Mouse (Mus musculus) thymus, adult 2 months (tissue): Measurements from ENCODE around the gene Mark3.
A peak's percentile ranks its signal among the peaks of the same experiment; 100 is the strongest.

Experiments used
- CTCF ChIP-seq: fragments of 200-500 bp; IDR thresholded peaks from 2 replicates; pipeline ENCODE4 v1.5.1; 2012; ENCODE audit warnings: mild to moderate bottlenecking, control low read depth, low read length, moderate library complexity, borderline replicate concordance; ENCODE audit not compliant: control insufficient read depth, poor library complexity, insufficient read depth; ENCODE audit errors: extremely low read depth
- POLR2A ChIP-seq: fragments of 200-500 bp; IDR thresholded peaks from 2 replicates; pipeline ENCODE4 v1.6.1; 2012; ENCODE audit warnings: mild to moderate bottlenecking, low read length, control low read depth, moderate library complexity; ENCODE audit not compliant: control insufficient read depth, poor library complexity, insufficient read depth; ENCODE audit errors: extremely low read depth

DNA sequence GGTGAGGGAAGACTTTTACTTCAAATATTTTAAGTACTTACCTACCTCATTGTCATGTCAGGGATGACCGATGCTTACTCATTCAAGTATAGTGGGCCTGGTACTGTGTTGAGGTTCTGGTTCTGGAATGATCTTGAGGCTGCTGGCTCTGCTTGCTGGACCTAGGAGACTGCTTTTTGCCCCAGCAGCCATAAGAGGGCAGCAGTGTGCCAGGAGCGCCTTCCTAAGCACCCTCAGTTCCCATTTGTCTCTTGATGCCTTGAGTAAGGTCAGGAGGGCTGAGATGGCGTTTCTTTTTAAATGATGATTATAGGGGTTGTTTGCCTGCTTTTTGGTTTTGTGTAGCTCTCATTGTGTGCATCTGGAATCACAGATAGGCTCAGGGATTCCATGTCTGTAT lies 79.1 kb downstream of the Mark3 start:
- peak; percentile 77; the same call in 1 of the 2 replicates for TF ChIP-seq CTCF
- TF ChIP-seq POLR2A = no peak
